Mouse (Mus musculus) gastrocnemius, adult 18-20 months (tissue): ENCODE measurements around the gene Mef2c. TPM values are rescaled to one million over a fixed set of nuclear protein-coding genes. Genes with fewer than 3 reads are reported as not detected.
A peak's percentile ranks its signal among the peaks of the same experiment; 100 is the strongest.

ENCODE experiments used
- DNase-seq: peaks from one replicate; pipeline ENCODE4 v3.0.0; 2021; ENCODE audit warnings: low spot score
- total RNA-seq, 2 experiments: library from RNA; stranded (reverse); gene quantifications; 2 replicates each; pipeline ENCODE4 v1.2.3; 2021

Mef2c gene
- total RNA-seq, 2 experiments from 2014 or later, result 431 to 527 TPM

- DNase-seq, result peak; percentile 58
These were observed 20.5 kb downstream of the Mef2c start for GRCm38 (mm10) chr13:83524159-83524901.

- no peak for DNase-seq
These were observed 21.3 kb downstream of the Mef2c start for GRCm38 (mm10) chr13:83524902-83525715.

GRCm38 (mm10) chr13:83525716-83526005 lies 21.8 kb downstream of the Mef2c start:
- no peak for DNase-seq

- no peak for DNase-seq
These were observed 22.2 kb downstream of the Mef2c start for GRCm38 (mm10) chr13:83526066-83526465.

GRCm38 (mm10) chr13:83527921-83528320 lies 24.1 kb downstream of the Mef2c start:
- no peak for DNase-seq

GRCm38 (mm10) chr13:83529729-83530314 lies 26.0 kb downstream of the Mef2c start:
- no peak for DNase-seq

- DNase-seq, result no peak
These were observed 27.1 kb downstream of the Mef2c start for GRCm38 (mm10) chr13:83530889-83531288.

GRCm38 (mm10) chr13:83531968-83532591 lies 28.2 kb downstream of the Mef2c start:
- DNase-seq, result peak; percentile 54

GRCm38 (mm10) chr13:83536361-83536760 lies 32.5 kb downstream of the Mef2c start:
- no peak for DNase-seq

- DNase-seq, result no peak
These were observed 33.3 kb downstream of the Mef2c start for GRCm38 (mm10) chr13:83537163-83537562.

- no peak for DNase-seq
These were observed 36.1 kb downstream of the Mef2c start for GRCm38 (mm10) chr13:83539921-83540320.

- DNase-seq, result no peak
These were observed 38.8 kb downstream of the Mef2c start for GRCm38 (mm10) chr13:83542666-83543065.

GRCm38 (mm10) chr13:83544707-83545106 lies 40.9 kb downstream of the Mef2c start:
- no peak for DNase-seq

- no peak for DNase-seq
These were observed 43.0 kb downstream of the Mef2c start for GRCm38 (mm10) chr13:83546876-83547275.

GRCm38 (mm10) chr13:83551259-83551658 lies 47.4 kb downstream of the Mef2c start:
- DNase-seq, result no peak

GRCm38 (mm10) chr13:83552051-83552450 lies 48.2 kb downstream of the Mef2c start:
- no peak for DNase-seq

- no peak for DNase-seq
These were observed 59.4 kb downstream of the Mef2c start for GRCm38 (mm10) chr13:83563261-83563660.

- DNase-seq, result no peak
These were observed 61.9 kb downstream of the Mef2c start for GRCm38 (mm10) chr13:83565732-83566131.

GRCm38 (mm10) chr13:83566180-83566579 lies 62.3 kb downstream of the Mef2c start:
- no peak for DNase-seq

- DNase-seq, result no peak
These were observed 63.1 kb downstream of the Mef2c start for GRCm38 (mm10) chr13:83566834-83567534.

- DNase-seq, result no peak
These were observed 63.8 kb downstream of the Mef2c start for GRCm38 (mm10) chr13:83567681-83568080.
